Mouse (Mus musculus) adrenal gland, postnatal 36 days (tissue): ENCODE results near the gene Lgals9. TPM values are rescaled to one million over a fixed set of nuclear protein-coding genes. Genes with fewer than 3 reads are reported as not detected.

ENCODE experiments used
- DNase-seq, 2 experiments: peaks; one replicate each; pipeline ENCODE4 v3.0.0; 2021; ENCODE audit warnings: mixed read lengths in 1 of 2
- long read RNA-seq, 2 experiments: library from polyadenylated mRNA; stranded (forward); transcript quantifications; one replicate each; pipeline ENCODE4 v2.0.0; 2021; ENCODE audit warnings: borderline sequencing depth in 2 of 2
- total RNA-seq, 2 experiments: library from RNA; stranded (reverse); gene quantifications; 2 replicates each; pipeline ENCODE4 v1.2.3; 2021

The Lgals9 gene
- 10 to 100 TPM; 21.6 to 27.1 TPM for total RNA-seq
- long read RNA-seq, experiment 1, transcript Lgals9-202 (10 exons, 1,520 nt): major isoform, 8 of 9 reads
- long read RNA-seq, experiment 1, partial matches to known transcripts: 1 of 9 reads
- long read RNA-seq, experiment 1, other reads (novel, unspliced or antisense): 0 of 9 reads
- long read RNA-seq, experiment 2, transcript Lgals9-202 (10 exons, 1,520 nt): major isoform, 5 of 6 reads
- long read RNA-seq, experiment 2, partial matches to known transcripts: 0 of 6 reads
- long read RNA-seq, experiment 2, other reads (novel, unspliced or antisense): 1 of 6 reads

- DNase-seq: peak; percentile 59 to 80
Observed at GRCm38 (mm10) chr11:78984483-78985177, at the start of gene Lgals9. Lgals9 (minus strand) TSS chr11:78984946.

- DNase-seq: no peak
Observed at GRCm38 (mm10) chr11:79033636-79034035, 48.9 kb upstream of the Lgals9 start.

GRCm38 (mm10) chr11:79033021-79033420 is 48.3 kb upstream of the Lgals9 start:
- DNase-seq: no peak

- no peak for DNase-seq
Observed at GRCm38 (mm10) chr11:79031452-79031746, 46.7 kb upstream of the Lgals9 start.

GRCm38 (mm10) chr11:79030570-79031451 is 46.1 kb upstream of the Lgals9 start:
- peak; percentile 91 for DNase-seq

DNA sequence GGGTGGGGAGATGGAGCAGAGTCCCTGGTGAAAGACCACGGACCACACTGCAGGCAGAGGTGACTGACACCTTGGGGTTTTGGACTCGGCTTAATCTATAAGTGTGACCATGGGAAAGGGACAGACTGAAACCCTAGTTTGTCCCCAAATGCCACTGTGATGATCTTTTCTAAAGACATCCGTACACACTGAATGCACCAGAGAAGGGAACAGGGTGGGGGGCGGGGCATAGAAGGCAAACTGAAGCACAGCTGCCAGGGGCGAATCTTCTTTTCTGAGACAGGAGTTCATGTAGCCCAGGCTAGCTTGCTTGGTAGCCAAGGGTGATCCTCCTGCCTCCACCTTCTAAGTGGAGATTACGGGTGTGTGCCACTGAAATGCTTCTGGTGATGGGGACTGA is 39.0 kb upstream of the Lgals9 start:
- no peak for DNase-seq

- peak in 1 of 2 experiments; percentile 31 for DNase-seq
Observed at GRCm38 (mm10) chr11:79023342-79023741, 38.6 kb upstream of the Lgals9 start.

DNA sequence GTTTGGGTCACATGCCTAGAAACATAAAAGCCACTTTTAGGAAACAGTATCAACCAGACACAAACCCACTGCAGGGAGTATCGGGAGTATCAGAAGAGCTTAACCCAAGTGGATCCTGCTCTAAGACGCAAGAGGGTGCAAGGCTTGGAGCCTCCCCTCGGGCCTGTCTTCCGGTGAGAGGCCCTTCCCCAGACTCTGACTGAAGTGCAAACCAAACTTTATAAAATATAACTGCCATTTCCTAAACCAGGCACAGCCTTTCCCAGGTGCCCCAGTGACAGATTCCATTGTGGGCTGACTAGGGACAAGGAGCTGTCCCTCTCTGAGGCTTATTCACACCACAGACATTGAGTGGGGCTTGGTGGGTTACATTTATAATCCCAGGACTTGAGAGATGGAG is 38.1 kb upstream of the Lgals9 start:
- no peak for DNase-seq

GRCm38 (mm10) chr11:79020535-79021045 is 35.8 kb upstream of the Lgals9 start:
- no peak for DNase-seq

DNA sequence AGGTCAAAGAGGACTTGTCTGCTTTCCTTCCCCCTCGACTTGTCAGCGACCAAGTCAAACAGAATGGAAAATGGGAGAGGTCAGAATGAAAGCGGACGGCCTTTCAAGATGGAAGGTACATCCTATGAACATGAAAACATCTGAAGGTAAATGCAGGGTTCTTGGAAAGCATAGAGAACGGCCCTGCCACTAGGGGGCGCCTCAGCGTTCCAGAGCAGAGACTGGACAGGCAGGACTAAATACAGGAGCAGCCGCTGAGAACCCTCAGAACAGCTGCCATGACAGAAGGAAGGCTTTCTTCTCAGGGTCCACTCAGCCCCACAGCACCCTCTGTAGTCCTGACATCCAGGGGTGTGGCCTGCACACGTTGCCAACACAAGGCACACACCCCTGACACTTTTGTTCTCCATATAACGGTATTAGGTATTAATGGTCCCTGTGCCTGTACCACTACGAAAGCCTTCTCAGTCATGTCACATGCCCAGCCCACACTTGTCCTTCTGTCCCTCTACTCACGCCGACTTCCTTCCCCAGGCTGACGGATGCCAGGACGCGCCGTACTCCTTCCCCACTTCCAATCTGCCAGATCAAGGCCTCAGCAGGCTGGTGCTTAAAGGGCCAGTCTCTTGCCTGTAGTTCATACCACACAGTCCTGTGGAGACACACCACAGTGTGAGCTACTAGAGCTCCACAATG is 35.2 kb upstream of the Lgals9 start:
- DNase-seq: peak; percentile 63 to 73

DNA sequence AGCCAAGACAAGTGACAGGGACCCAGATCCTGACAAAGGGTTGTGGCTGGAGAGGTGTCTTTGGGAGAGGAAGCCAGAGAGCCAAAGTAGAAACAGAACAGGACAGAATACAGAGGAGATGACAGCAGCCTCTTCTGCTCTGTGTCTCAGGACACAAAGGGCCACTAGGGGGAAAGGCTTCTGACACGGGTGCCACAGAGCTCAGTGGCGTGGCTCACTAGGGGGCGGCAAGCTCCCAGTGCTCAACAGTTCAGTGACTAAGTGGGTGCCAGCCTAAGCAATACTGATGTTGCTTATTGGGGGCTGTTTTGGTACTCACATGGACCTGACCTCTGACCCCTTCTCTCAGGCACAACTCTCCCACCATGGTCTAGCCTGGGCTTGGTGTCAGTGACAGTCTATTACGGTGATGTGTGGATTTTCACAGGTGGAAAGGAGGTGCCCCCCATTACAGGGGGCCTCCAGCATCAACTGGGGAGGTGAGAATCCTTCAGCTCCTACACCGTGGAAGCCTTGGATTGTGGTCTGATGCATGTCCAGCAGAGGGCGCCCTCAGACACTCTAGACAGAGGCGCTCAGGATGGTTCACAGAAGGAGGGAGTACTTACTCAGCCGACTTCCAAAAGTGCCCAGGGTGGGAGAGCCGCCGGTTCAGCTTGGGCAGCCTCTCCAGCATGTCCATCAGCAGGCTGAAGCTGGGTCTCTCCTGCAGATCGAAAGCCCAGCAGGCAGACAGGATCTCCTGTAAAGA is 34.4 kb upstream of the Lgals9 start:
- peak; percentile 80 to 86 for DNase-seq

DNA sequence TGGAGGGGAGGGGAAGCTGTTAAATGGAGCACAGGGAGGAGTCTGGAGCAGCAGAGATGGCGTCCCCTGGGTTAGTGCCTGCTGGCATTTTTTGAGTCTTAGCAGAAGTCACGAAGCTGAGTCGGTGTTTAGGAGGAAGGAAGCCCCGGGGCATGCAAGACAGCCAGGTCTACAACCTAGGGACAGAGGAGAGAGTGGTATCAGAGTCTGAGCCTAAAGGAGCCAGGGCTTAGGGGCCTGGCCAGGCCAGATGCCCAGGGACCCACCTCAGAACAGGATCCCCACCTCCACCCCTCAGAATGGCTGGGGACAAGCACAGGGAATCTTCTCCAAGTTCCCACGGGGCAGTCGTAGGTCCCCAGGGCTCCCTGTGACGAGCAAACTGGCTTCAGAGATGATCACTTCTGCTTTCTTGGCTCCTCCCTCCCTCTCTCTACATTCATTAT is 32.4 kb upstream of the Lgals9 start:
- DNase-seq: peak in 1 of 2 experiments; percentile 0

DNA sequence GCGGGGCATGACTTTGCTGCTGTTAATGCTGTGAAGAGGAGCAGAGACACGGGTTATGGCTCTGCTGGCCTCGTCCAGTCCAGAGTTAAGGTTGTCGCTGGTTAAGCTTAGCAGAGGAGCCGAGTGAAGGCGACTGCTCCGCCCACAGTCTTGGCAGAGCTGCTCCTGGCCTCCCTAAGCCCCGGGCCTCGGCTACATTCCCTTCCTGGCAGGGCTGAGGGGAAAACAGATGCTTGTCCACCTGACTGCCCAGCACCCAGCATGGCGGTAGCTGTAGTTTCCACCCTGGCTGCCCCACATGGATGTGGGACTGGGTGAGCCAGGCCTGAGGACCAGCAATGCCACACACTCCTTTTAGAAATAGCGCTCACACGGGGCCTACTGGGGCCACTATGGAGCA is 31.5 kb upstream of the Lgals9 start:
- DNase-seq: peak in 1 of 2 experiments; percentile 1

DNA sequence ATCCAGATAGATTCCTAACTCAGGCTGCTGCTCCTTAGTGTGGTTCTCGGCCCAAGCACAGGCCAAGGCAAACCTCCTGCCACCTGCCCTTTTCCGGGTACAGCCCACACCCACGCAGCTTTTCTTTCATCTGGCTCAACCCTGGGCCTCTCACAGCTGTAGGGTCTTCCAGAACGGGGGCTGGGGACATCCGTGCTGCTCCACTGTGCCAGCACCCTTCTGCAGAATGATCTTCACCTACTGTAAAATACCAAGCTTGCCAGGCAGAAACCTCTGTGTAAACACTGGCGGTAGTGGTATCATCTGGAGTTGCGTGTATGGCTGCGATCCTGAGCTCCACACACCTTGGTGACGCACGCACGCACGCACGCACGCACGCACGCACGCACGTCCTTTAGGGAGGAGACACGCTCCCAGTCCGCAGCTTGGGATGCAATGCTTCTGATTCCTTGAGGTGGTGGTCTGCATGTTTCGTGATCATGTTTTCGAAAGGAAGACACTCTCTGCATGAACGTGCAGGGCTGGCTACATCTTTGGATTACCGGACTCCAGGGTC is 31.0 kb upstream of the Lgals9 start:
- peak in 1 of 2 experiments; percentile 0 for DNase-seq

GRCm38 (mm10) chr11:79014602-79015325 is 30.0 kb upstream of the Lgals9 start:
- DNase-seq: peak in 1 of 2 experiments; percentile 0

GRCm38 (mm10) chr11:79013806-79014205 is 29.1 kb upstream of the Lgals9 start:
- no peak for DNase-seq

DNA sequence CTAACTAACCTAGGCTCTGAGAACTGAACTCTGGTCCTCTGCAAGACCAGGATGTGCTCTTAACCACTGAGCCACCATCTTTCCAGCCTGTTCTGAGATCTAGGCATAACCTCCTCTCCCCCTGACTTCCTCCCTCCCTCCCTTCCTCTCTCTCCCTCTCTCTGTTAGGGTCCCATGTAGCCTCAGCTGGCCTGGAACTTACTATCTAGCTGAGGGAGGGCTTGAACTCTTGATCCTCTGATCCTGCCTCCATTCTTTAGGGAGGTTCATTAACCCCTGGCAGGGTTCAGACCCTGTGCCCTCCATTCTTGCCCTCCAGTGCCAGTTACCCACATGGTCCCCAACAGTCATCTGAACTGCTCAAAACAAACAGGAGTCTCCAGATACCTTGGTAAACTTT is 28.3 kb upstream of the Lgals9 start:
- DNase-seq: no peak

DNA sequence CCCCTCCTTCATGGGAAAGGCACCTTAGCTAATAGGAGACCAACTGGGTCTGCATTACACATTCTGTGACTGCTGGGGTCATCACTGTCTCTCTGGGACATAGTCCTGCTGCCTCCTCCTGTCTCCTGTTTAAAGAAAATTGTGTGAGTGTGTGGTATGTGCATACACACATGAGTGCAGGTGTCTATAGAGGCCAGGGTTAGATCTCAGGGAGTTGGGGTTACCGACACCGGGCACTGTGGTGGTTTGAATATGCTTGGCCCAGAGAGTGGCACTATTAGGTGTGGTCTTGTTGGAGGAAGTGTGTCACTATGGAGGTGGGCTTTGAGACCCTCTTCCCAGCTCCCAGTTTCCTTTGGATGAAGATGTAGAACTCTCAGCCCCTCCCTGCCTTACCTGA is 27.8 kb upstream of the Lgals9 start:
- no peak for DNase-seq

GRCm38 (mm10) chr11:79008891-79009290 is 24.1 kb upstream of the Lgals9 start:
- no peak for DNase-seq
